Mouse (Mus musculus) olfactory bulb, adult 2 months (tissue): ENCODE results near the gene Bbs12. TPM values are rescaled to one million over a fixed set of nuclear protein-coding genes. Genes with fewer than 3 reads are reported as not detected.

ENCODE experiments used
- H3K27ac ChIP-seq: fragments of 200-500 bp; 2 replicates; pipeline ENCODE4 v1.5.1; 2012; ENCODE audit warnings: low read depth, low read length; ENCODE audit not compliant: insufficient read depth
- H3K4me1 ChIP-seq: fragments of 200-500 bp; 2 replicates; pipeline ENCODE4 v1.6.1; 2012; ENCODE audit warnings: low read length; ENCODE audit not compliant: control insufficient read depth, insufficient read depth
- H3K4me3 ChIP-seq: fragments of 200-500 bp; 2 replicates; pipeline ENCODE4 v1.5.1; 2012; ENCODE audit warnings: mild to moderate bottlenecking, low read depth, low read length, moderate library complexity; ENCODE audit not compliant: insufficient read depth
- CTCF ChIP-seq: fragments of 200-500 bp; IDR thresholded peaks from 2 replicates; pipeline ENCODE4 v1.5.1; 2012; ENCODE audit warnings: low read depth, mild to moderate bottlenecking, low read length, moderate library complexity; ENCODE audit not compliant: insufficient read depth
- POLR2A ChIP-seq: fragments of 200-500 bp; IDR thresholded peaks from 2 replicates; pipeline ENCODE4 v1.6.1; 2012; ENCODE audit warnings: mild to moderate bottlenecking, low read depth, low read length, moderate library complexity; ENCODE audit not compliant: insufficient read depth
- WGBS: fragments of 180-500 bp; shearing (Covaris S2); methylation state at CpG from one replicate; pipeline ENCODE4 v1.1.7; 2018; 5-methylcytosine and 5-hydroxymethylcytosine counted together
- polyA plus RNA-seq: library from polyadenylated mRNA; stranded (reverse); fragments of >200 nt; gene quantifications from 2 replicates; pipeline ENCODE4 v1.2.4, GENCODE M21; 2012; ENCODE audit warnings: low replicate concordance; ENCODE audit not compliant: missing spikeins, insufficient read depth, insufficient read length

The Bbs12 gene
- polyA plus RNA-seq, 1 experiment = not detected

DNA sequence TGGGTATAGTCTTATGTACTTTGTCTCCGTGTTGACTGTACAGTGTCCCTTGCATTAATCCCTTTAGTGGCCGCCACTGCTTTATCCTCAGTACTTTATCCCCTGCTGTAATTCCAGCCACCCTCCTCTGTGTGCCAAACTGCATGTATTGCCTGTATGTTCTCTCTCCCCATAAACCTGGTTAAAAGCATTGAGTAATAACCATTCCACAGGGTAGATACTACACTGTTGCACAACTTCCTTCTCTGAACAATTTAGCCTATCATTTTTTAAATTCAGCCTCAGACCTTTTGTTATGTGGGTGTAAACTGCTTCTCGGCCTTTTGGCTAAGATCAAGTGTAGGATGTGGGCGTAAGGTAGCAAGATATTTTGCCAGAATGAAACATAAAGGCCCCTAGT lies 52.8 kb downstream of the Bbs12 start:
- Histone ChIP-seq H3K27ac (no peak overlapping the region), H3K4me3 (no peak overlapping the region), H3K4me1 (no peaks in the 10 kb centered on the region)
- 84% methylated on average over 4 of the region's 4 CpGs for WGBS
- no peak for TF ChIP-seq POLR2A
- no peak for TF ChIP-seq CTCF

DNA sequence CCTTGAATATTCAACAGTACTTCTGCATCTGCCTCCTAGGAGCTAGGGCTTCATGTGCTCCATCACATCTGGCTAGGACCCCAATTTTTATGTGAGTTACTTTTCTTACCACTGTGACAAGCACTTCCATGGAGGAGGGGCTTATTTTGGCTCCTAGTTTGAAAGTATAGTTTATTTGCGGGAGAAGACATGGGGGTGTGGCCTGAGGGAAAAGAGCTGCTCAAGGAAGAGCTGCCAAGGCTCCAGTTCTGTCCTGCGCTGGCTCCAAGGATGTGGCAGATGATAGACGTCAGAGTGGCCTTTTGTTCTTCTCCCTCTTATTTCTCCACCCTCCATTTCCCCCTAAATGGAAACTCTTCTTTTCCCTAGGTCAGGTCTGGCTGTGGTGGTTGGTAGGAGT lies 53.6 kb downstream of the Bbs12 start:
- Histone ChIP-seq H3K4me1 (no peaks in the 10 kb centered on the region), H3K27ac (no peak overlapping the region), H3K4me3 (no peak overlapping the region)
- WGBS = 41% methylated on average over 3 of the region's 3 CpGs
- TF ChIP-seq CTCF = no peak
- TF ChIP-seq POLR2A = no peak

DNA sequence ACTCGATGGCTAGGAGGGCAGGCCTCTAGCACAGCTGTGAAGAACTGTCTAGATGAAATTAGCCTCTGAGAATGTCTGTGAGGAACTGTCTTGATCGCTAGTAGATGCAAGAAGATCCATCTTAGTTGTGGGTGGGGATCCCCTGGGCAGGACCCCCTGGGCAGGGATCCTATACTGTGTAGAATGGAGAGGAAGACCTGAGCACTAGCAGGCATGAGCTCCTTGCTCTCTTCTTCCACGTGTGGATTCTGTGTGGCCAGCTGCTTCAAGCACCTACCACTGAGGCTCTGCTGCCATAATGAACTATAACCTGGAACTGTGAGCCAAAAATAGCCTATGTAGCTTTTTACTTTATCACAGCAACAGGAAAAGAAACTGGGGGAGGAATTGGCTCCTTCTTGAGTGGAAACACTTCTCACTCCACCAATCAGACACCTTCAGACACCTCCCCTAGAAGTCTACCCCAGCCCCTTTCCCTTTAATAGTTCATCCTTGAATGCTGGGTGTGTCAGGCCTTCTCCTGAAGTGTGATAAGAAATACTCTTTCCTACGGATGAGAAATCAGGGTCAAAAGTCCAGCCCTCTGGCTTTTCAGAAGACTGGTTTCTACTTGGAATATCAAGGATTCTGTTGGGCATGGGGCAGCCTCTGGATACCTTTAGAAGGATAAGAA lies 54.2 kb downstream of the Bbs12 start:
- TF ChIP-seq POLR2A = no peak
- no peak for TF ChIP-seq CTCF
- 73% methylated on average over 4 of the region's 4 CpGs for WGBS
- no peaks in the 10 kb centered on the region for H3K4me1 ChIP-seq
- no peak overlapping the region for H3K27ac ChIP-seq
- no peak overlapping the region for H3K4me3 ChIP-seq

DNA sequence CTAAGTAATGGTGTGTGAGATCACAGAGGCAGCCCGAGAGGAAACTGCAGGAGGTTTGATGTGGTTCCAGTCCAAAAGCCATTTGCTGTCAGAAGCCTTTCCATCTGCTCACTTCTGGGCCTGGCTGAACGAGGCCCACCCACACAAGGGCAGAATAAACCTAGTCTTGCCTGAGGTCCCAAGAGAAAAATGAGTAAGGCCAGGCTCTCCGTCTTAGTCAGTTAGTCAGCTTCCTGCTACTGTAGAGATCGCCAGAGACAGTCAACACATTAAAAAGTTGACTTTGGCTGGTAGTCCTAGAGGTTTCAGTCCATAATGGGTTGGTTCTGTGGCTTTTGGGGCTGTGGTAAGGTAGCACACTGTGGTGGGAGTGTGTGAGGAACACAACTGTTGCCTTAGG lies 58.1 kb downstream of the Bbs12 start:
- H3K4me3 ChIP-seq = no peak overlapping the region
- WGBS = 78% methylated on average over 4 of the region's 4 CpGs
- TF ChIP-seq CTCF (no peak), POLR2A (no peak)
- H3K27ac ChIP-seq = no peak overlapping the region
- H3K4me1 ChIP-seq = no peaks in the 10 kb centered on the region

Other genes with a start within 250 kb of the Bbs12 start
- gene Adad1, start 249.0 kb upstream of the Bbs12 start, polyA plus RNA-seq = not detected in 2 replicates
- gene Il2, start 186.6 kb upstream of the Bbs12 start, polyA plus RNA-seq = not detected in 2 replicates
- gene Il21, start 79.9 kb upstream of the Bbs12 start, polyA plus RNA-seq = not detected in 2 replicates
- gene Cetn4, start 154 bp downstream of the Bbs12 start, polyA plus RNA-seq = not detected in 2 replicates
- not detected in 2 replicates for gene Fgf2, start 35.8 kb downstream of the Bbs12 start, polyA plus RNA-seq
- not detected in 2 replicates for gene Spata5, start 107.3 kb downstream of the Bbs12 start, polyA plus RNA-seq
- gene Nudt6, start 107.7 kb downstream of the Bbs12 start, polyA plus RNA-seq = not detected in 2 replicates